Mouse (Mus musculus) liver, embryonic 14.5 days (tissue): ENCODE results near the gene Aqp2. TPM values are rescaled to one million over a fixed set of nuclear protein-coding genes. Genes with fewer than 3 reads are reported as not detected.

Experiments
- ATAC-seq: fragments of 200-750 bp; cut with Nextera tagmentation; 2 replicates; pipeline ENCODE4 v1.8.0; 2017; ENCODE audit warnings: moderate number of reproducible peaks, mild to moderate bottlenecking, moderate library complexity; ENCODE audit not compliant: insufficient read depth
- DNase-seq, 3 experiments: peaks; one replicate each; pipeline ENCODE4 v3.0.0-alpha.2; 2012 to 2013; ENCODE audit warnings: low read depth in 3 of 3, low spot score in 3 of 3
- H3K27ac ChIP-seq: fragments of 300-500 bp; sonication (generic); 2 replicates; pipeline ENCODE4 v1.5.1; 2014; ENCODE audit warnings: moderate library complexity, mild to moderate bottlenecking, control low read depth, inconsistent platforms
- H3K27me3 ChIP-seq: fragments of 300-500 bp; sonication (generic); 2 replicates; pipeline ENCODE4 v1.6.1; 2014; ENCODE audit warnings: mild to moderate bottlenecking, low read length, moderate library complexity; ENCODE audit not compliant: control insufficient read depth, insufficient read depth
- H3K36me3 ChIP-seq: fragments of 300-500 bp; sonication (generic); replicated peaks from 2 replicates; pipeline ENCODE4 v1.6.1; 2014; ENCODE audit warnings: low read depth; ENCODE audit not compliant: control insufficient read depth, insufficient read depth
- H3K4me1 ChIP-seq, 2 experiments: fragments of 200-500 bp in 1 of 2; fragments of 300-500 bp in 1 of 2; sonication (generic) in 1 of 2; replicated peaks; 2 replicates each; pipeline ENCODE4 v1.6.1; 2012 to 2014; ENCODE audit warnings: antibody characterized with exemption in 1 of 2, inconsistent platforms in 1 of 2, low read length in 1 of 2; ENCODE audit not compliant: control insufficient read depth in 2 of 2, insufficient read depth in 2 of 2
- H3K4me2 ChIP-seq: fragments of 300-500 bp; sonication (generic); 2 replicates; pipeline ENCODE4 v1.6.1; 2014; ENCODE audit warnings: low read depth, mild to moderate bottlenecking, control low read depth, moderate library complexity
- H3K4me3 ChIP-seq, 2 experiments: fragments of 200-500 bp in 1 of 2; fragments of 300-500 bp in 1 of 2; sonication (generic) in 1 of 2; 2 replicates each; pipeline ENCODE4 v1.5.1; 2012 to 2014; ENCODE audit warnings: low read depth in 2 of 2, low read length in 2 of 2, mild to moderate bottlenecking in 2 of 2, control low read depth in 1 of 2, inconsistent platforms in 1 of 2, moderate library complexity in 1 of 2; ENCODE audit not compliant: insufficient read depth in 1 of 2
- H3K9ac ChIP-seq: fragments of 300-500 bp; sonication (generic); replicated peaks from 2 replicates; pipeline ENCODE4 v1.6.1; 2014; ENCODE audit warnings: mild to moderate bottlenecking, control low read depth, moderate library complexity
- H3K9me3 ChIP-seq: fragments of 300-500 bp; sonication (generic); 2 replicates; pipeline ENCODE4 v1.6.1; 2016; ENCODE audit warnings: low read length, mixed read lengths; ENCODE audit not compliant: control insufficient read depth
- CTCF ChIP-seq: IDR thresholded peaks from 2 replicates; pipeline ENCODE4 v1.5.1; 2016; ENCODE audit warnings: antibody characterized with exemption, low read depth, control low read depth
- EP300 ChIP-seq: IDR thresholded peaks from 2 replicates; pipeline ENCODE4 v1.6.1; 2016; ENCODE audit warnings: antibody characterized with exemption, low read depth
- WGBS: fragments of 180-500 bp; shearing (Covaris S2); extraction: QIAGEN DNeasy Blood & Tissue Kit; methylation state at CpG from one replicate; pipeline ENCODE4 v1.1.7; 2014; ENCODE audit not compliant: insufficient replicate concordance; 5-methylcytosine and 5-hydroxymethylcytosine counted together
- polyA plus RNA-seq, 2 experiments: library from polyadenylated mRNA; depleted of rRNA in 1 of 2; stranded (reverse) in 1 of 2; unstranded in 1 of 2; fragments of >200 nt; fragmentation: Nextera tagmentation in 1 of 2; extraction: Ambion mirVana in 1 of 2; gene quantifications; 2 replicates each; pipeline versions ENCODE4 v1.2.1 to v1.2.3; 2012 to 2014

The Aqp2 gene
- polyA plus RNA-seq, 2 experiments: not detected

GRCm38 (mm10) chr15:99583463-99584344 lies 4.8 kb downstream of the Aqp2 start:
- no peaks in the 10 kb centered on the region for H3K36me3 ChIP-seq
- WGBS: 3% methylated on average over 53 of the region's 54 CpGs
- DNase-seq (no peak), ATAC-seq (no peak)
- peaks cover 65% of the 10 kb centered on the region for H3K27me3 ChIP-seq
- no peaks in the 10 kb centered on the region for H3K9me3 ChIP-seq
- H3K4me1 ChIP-seq: no peaks in the 10 kb centered on the region
- H3K9ac ChIP-seq: no peak overlapping the region
- no peak for TF ChIP-seq CTCF
- no peak for TF ChIP-seq EP300
- no peak overlapping the region for H3K27ac ChIP-seq
- H3K4me2 ChIP-seq: peak overlapping the region; percentile 22; the same call in 1 of the 2 replicates
- H3K4me3 ChIP-seq: no peak overlapping the region

GRCm38 (mm10) chr15:99584407-99585202 lies 5.8 kb downstream of the Aqp2 start:
- H3K9ac ChIP-seq: no peak overlapping the region

GRCm38 (mm10) chr15:99585741-99586140 lies 6.9 kb downstream of the Aqp2 start:
- no peak overlapping the region for H3K4me3 ChIP-seq
- peaks cover 83% of the 10 kb centered on the region for H3K27me3 ChIP-seq
- no peak overlapping the region for H3K4me2 ChIP-seq
- ATAC-seq: no peak
- no peak overlapping the region for H3K27ac ChIP-seq
- H3K36me3 ChIP-seq: no peaks in the 10 kb centered on the region
- no peak for DNase-seq
- WGBS: 41% methylated on average over 6 of the region's 6 CpGs
- no peaks in the 10 kb centered on the region for H3K9me3 ChIP-seq
- TF ChIP-seq EP300 (no peak), CTCF (no peak)
- no peaks in the 10 kb centered on the region for H3K4me1 ChIP-seq
- no peak overlapping the region for H3K9ac ChIP-seq

More at GRCm38 (mm10) chr15:99584407-99585202, 5.8 kb downstream of the Aqp2 start:
- no peaks in the 10 kb centered on the region for H3K4me1 ChIP-seq
- TF ChIP-seq EP300 (no peak), CTCF (no peak)
- H3K27ac ChIP-seq: no peak overlapping the region
- ATAC-seq (no peak), DNase-seq (no peak)
- 3% methylated on average over 24 of the region's 24 CpGs for WGBS
- H3K4me3 ChIP-seq: no peak overlapping the region
- H3K4me2 ChIP-seq: no peak overlapping the region
- peaks cover 74% of the 10 kb centered on the region for H3K27me3 ChIP-seq
- H3K9me3 ChIP-seq: no peaks in the 10 kb centered on the region
- H3K36me3 ChIP-seq: no peaks in the 10 kb centered on the region

- Histone ChIP-seq H3K4me2 (no peak overlapping the region), H3K4me1 (no peaks in the 10 kb centered on the region), H3K27me3 (peaks cover 90% of the 10 kb centered on the region), H3K4me3 (no peak overlapping the region), H3K27ac (no peak overlapping the region), H3K9me3 (no peaks in the 10 kb centered on the region), H3K36me3 (no peaks in the 10 kb centered on the region), H3K9ac (no peak overlapping the region)
- ATAC-seq (no peak), DNase-seq (no peak)
- WGBS: 70% methylated on average over 3 of the region's 3 CpGs
- TF ChIP-seq EP300: no peak
- no peak for TF ChIP-seq CTCF
These were observed 7.7 kb downstream of the Aqp2 start for GRCm38 (mm10) chr15:99586525-99586924.

- H3K4me3 ChIP-seq: no peak overlapping the region
- no peak overlapping the region for H3K9ac ChIP-seq
- H3K4me1 ChIP-seq: no peaks in the 10 kb centered on the region
- no peaks in the 10 kb centered on the region for H3K9me3 ChIP-seq
- H3K27me3 ChIP-seq: peaks cover 92% of the 10 kb centered on the region
- TF ChIP-seq EP300 (no peak), CTCF (no peak)
- no peak overlapping the region for H3K27ac ChIP-seq
- WGBS: 4% methylated on average over 9 of the region's 9 CpGs
- ATAC-seq: no peak
- H3K4me2 ChIP-seq: no peak overlapping the region
- DNase-seq: no peak
- no peaks in the 10 kb centered on the region for H3K36me3 ChIP-seq
These were observed 10.4 kb downstream of the Aqp2 start for GRCm38 (mm10) chr15:99589237-99589636.
